Mouse (Mus musculus) embryonic fibroblast, embryonic 13.5 days (primary cell): Measurements from ENCODE around the gene Csmd2. TPM values are rescaled to one million over a fixed set of nuclear protein-coding genes. Genes with fewer than 3 reads are reported as not detected.

Experiments used
- H3K27ac ChIP-seq: 2 replicates; pipeline ENCODE4 v1.5.1; 2012; ENCODE audit warnings: low read length, control low read depth, inconsistent platforms; ENCODE audit not compliant: insufficient read depth
- H3K4me1 ChIP-seq: 2 replicates; pipeline ENCODE4 v1.6.1; 2011; ENCODE audit warnings: low read length; ENCODE audit not compliant: control insufficient read depth, insufficient read depth
- H3K4me3 ChIP-seq: 2 replicates; pipeline ENCODE4 v1.5.1; 2011; ENCODE audit warnings: mild to moderate bottlenecking, control low read depth, low read length; ENCODE audit not compliant: insufficient read depth
- CTCF ChIP-seq: IDR thresholded peaks from 2 replicates; pipeline ENCODE4 v1.5.1; 2011; ENCODE audit warnings: mild to moderate bottlenecking, control low read depth, low read length, moderate library complexity, borderline replicate concordance; ENCODE audit not compliant: insufficient read depth
- POLR2A ChIP-seq: IDR thresholded peaks from 2 replicates; pipeline ENCODE4 v1.6.1; 2011; ENCODE audit warnings: low read depth, mild to moderate bottlenecking, control low read depth, low read length, moderate library complexity
- polyA plus RNA-seq: library from polyadenylated mRNA; stranded (reverse); fragments of >200 nt; gene quantifications from 2 replicates; pipeline ENCODE4 v1.2.4, GENCODE M21; 2011; ENCODE audit warnings: low read depth; ENCODE audit not compliant: missing spikeins, insufficient read length

Gene Csmd2
- polyA plus RNA-seq, 1 experiment = 0.33 TPM

DNA sequence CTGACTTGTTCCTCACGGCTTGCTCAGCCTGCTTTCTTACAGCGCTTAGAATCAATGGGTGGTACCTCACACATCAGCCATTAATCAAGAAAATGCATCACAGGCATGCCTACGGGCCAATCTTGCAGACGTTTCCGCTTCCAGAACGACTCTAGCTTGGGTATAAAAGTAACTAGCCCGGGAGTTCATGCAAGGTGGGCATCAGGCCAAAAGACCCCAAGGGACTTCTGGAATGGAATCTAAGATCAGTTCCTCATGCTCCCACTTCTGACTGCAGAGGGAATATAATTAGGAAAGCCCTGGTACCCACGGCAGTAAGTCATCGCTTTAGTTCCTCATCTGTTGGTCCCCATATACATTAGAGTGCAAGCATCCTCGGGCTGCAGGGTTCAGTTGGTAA, 282.5 kb downstream of the Csmd2 start:
- H3K4me3 ChIP-seq = no peak overlapping the region
- TF ChIP-seq POLR2A (no peak), CTCF (no peak)
- no peak overlapping the region for H3K27ac ChIP-seq
- H3K4me1 ChIP-seq = no peaks in the 10 kb centered on the region

GRCm38 (mm10) chr4:128270931-128271330, 283.3 kb downstream of the Csmd2 start:
- no peak overlapping the region for H3K27ac ChIP-seq
- no peak for TF ChIP-seq CTCF
- TF ChIP-seq POLR2A = no peak
- no peak overlapping the region for H3K4me3 ChIP-seq
- H3K4me1 ChIP-seq = no peaks in the 10 kb centered on the region

GRCm38 (mm10) chr4:128272501-128272900, 284.8 kb downstream of the Csmd2 start:
- TF ChIP-seq POLR2A = no peak
- TF ChIP-seq CTCF = no peak
- H3K4me1 ChIP-seq = no peaks in the 10 kb centered on the region

DNA sequence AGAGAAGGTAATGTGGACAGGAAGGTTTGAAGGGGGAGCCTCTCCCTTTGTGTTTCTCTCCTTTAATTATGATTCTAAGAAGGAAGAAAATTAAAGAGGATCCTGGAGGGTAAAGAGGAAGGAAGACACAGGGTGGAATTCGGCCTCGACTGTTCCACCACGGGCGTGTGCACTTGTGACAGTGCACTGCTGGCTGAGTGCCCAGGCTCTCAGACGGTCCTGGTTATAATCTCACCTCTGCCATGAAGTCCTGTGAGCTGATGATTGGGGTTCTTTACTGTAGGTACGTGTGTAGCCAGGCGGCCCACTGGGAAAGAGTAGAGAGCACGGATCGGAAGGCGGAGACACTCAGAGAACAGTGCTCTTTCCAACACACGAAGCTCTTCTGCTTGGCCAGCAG, 285.5 kb downstream of the Csmd2 start:
- H3K4me1 ChIP-seq = no peaks in the 10 kb centered on the region
- no peak for TF ChIP-seq CTCF
- no peak for TF ChIP-seq POLR2A
- H3K27ac ChIP-seq = no peak overlapping the region
- no peak overlapping the region for H3K4me3 ChIP-seq

More at GRCm38 (mm10) chr4:128272501-128272900, 284.8 kb downstream of the Csmd2 start:
- Histone ChIP-seq H3K4me3 (no peak overlapping the region), H3K27ac (no peak overlapping the region)

GRCm38 (mm10) chr4:128275116-128275515, 287.5 kb downstream of the Csmd2 start:
- no peaks in the 10 kb centered on the region for H3K4me1 ChIP-seq
- TF ChIP-seq POLR2A (no peak), CTCF (no peak)
- no peak overlapping the region for H3K27ac ChIP-seq
- H3K4me3 ChIP-seq = no peak overlapping the region

DNA sequence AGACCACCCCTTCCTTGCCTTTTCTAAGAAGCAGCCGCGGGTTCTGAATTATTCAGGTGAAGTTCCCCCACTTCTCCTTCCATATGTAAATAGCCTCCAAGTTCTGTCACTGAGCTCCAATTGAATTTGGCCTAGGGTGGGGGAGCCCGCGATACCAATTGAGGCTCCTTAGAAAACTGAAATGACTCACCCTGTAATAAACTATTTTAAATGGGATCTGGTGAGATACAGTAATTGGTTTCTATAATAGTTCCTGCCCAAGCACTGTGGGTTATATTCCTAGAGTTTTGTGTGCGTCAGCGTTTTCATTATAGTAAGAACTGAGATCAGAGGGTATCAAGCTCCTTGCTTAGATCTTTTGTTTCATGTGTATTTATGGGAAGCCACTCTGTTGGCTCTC, 287.9 kb downstream of the Csmd2 start:
- no peak overlapping the region for H3K27ac ChIP-seq
- TF ChIP-seq CTCF (no peak), POLR2A (no peak)
- H3K4me1 ChIP-seq = no peaks in the 10 kb centered on the region
- no peak overlapping the region for H3K4me3 ChIP-seq

GRCm38 (mm10) chr4:128285009-128285408, 297.4 kb downstream of the Csmd2 start:
- no peak for TF ChIP-seq CTCF
- no peak overlapping the region for H3K27ac ChIP-seq
- H3K4me3 ChIP-seq = no peak overlapping the region
- no peaks in the 10 kb centered on the region for H3K4me1 ChIP-seq

DNA sequence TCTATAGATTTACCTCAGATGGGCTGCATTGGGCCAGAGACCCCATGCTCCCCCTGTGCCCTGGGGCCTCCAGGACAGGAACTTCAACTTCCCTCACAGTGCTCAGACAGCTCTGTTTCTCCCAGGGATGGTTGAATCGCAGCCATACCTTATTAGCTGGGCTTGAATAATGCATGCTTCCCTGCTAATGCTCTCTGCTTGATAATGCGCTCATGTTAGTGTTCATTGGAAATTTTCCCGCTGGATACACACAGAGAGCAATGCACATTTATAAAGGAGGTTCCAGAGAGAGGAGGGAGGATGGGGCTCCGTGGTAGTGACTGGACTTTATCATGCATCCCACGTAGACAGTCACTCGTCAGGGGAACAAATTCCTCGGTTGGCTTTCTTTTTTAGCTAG, 300.4 kb downstream of the Csmd2 start:
- Histone ChIP-seq H3K27ac (no peak overlapping the region), H3K4me1 (no peaks in the 10 kb centered on the region), H3K4me3 (no peak overlapping the region)
- TF ChIP-seq POLR2A = no peak
- no peak for TF ChIP-seq CTCF

- Histone ChIP-seq H3K4me3 (no peak overlapping the region), H3K4me1 (no peaks in the 10 kb centered on the region), H3K27ac (no peak overlapping the region)
- TF ChIP-seq CTCF (no peak), POLR2A (no peak)
Measured at GRCm38 (mm10) chr4:128304049-128304448, 316.4 kb downstream of the Csmd2 start.

GRCm38 (mm10) chr4:128306011-128306410, 318.4 kb downstream of the Csmd2 start:
- H3K4me3 ChIP-seq = no peak overlapping the region
- H3K27ac ChIP-seq = no peak overlapping the region
- H3K4me1 ChIP-seq = no peaks in the 10 kb centered on the region
- TF ChIP-seq CTCF (no peak), POLR2A (no peak)

DNA sequence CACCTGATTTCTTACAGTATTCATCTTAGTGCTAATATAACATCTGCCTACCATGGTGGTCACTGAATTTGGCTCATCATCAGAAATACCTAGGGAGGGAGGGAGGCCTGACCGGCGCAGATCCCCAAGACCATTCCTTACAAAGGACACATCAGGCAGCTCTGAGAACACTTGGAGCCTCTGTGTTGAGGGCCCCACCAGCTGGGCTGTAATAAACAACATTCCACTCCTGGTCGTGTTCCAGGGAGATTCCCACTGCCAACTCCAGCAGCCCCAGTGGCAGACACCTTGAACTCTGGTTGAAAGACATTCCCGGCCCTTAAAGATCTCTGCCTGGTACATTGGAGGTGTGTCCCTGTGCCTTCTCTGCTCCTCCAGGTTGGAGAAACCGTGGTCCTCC, 327.7 kb downstream of the Csmd2 start:
- Histone ChIP-seq H3K27ac (no peak overlapping the region), H3K4me1 (no peaks in the 10 kb centered on the region), H3K4me3 (no peak overlapping the region)
- no peak for TF ChIP-seq POLR2A
- TF ChIP-seq CTCF = no peak
